16 mouse cellular contexts compared by ENCODE assay signal in genomic region chr1:120267631-120268030, GRCm38 (mm10).
"Had no signal": no experiment of that assay in that cellular context is flagged by ENCODE, and none has a peak within 500 bp of the region (broad histone marks: within the 10 kb centered on the region; RNA-seq: fewer than 3 reads in every experiment).

No protein-coding gene starts in this region.

- H3K4me3 ChIP-seq: kidney, embryonic 15.5 days; limb, embryonic 15.5 days; megakaryocyte, embryonic 14.5 days; midbrain, embryonic 12.5 days; neural tube, embryonic 13.5 days had no signal

- DNase-seq: kidney, adult 2 months; kidney, postnatal 25 days; layer of hippocampus, postnatal 36 days; lung, embryonic 14.5 days; lung, postnatal 10 days; lung, postnatal 4 days; retina, postnatal 1 day; right cerebral cortex, postnatal 25 days; thymus, postnatal 36 days had no signal

- H3K9ac ChIP-seq: kidney, embryonic 15.5 days; limb, embryonic 15.5 days; lung, embryonic 14.5 days; midbrain, embryonic 12.5 days; neural tube, embryonic 13.5 days had no signal

- ATAC-seq: intestine, embryonic 16.5 days; midbrain, embryonic 16.5 days had no signal

- H3K9me3 ChIP-seq: kidney, embryonic 15.5 days; limb, embryonic 15.5 days; megakaryocyte, embryonic 14.5 days; midbrain, embryonic 12.5 days; neural tube, embryonic 13.5 days had no signal

- H3K36me3 ChIP-seq: kidney, embryonic 15.5 days; limb, embryonic 15.5 days; midbrain, embryonic 12.5 days; neural tube, embryonic 13.5 days had no signal

- H3K4me2 ChIP-seq: kidney, embryonic 15.5 days; limb, embryonic 15.5 days; lung, embryonic 14.5 days; midbrain, embryonic 12.5 days; neural tube, embryonic 13.5 days had no signal

- H3K27ac ChIP-seq: kidney, embryonic 15.5 days; limb, embryonic 15.5 days; midbrain, embryonic 12.5 days; neural tube, embryonic 13.5 days had no signal

- H3K27me3 ChIP-seq: kidney, embryonic 15.5 days; limb, embryonic 15.5 days had no signal
